Mouse (Mus musculus): ENCODE results near the gene Arrb2. TPM values are rescaled to one million over a fixed set of nuclear protein-coding genes. Genes with fewer than 3 reads are reported as not detected.

The Arrb2 gene
- polyA plus RNA-seq, 1 experiment from 2014 or later, result 7.4 TPM

DNA sequence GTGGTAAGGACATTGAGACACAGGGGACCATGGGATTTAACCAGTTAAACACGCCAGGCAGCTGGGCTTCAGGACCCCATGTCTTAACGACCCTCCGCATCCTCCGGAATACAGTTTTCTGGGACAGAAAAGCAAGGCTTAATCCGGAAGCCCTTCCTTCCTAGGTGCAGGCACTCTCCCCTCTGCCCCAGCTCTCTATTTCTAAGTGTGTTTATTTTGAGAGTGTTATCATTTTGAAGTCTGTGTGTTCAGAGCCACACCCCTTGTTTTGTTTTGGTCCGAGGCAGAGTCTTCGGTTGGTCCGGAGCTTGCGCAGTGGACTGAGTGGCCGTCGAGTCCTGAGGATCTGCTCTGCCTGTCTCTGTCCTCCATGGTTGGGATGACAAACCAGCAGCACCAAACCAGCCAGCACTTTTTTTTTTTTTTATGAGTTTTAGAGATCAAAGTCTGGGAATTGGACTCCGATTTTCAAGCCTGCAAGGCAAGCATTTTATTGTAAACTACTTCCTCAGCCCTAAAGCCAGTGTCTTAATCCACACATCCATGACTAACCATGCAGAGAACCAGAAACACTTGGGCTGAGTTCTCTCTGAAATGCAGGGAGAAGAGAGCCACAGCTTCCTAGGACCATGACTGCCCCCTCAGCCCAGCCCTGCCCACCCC is 42.6 kb downstream of the Arrb2 start:
- Histone ChIP-seq H3K4me3 (ENCODE audit: low read depth, low read length) (no peak overlapping the region), H3K27ac (ENCODE audit: low read depth, low read length) (peak overlapping the region; percentile 76), H3K27me3 (replicated peaks; ENCODE audit: control insufficient read depth, insufficient read depth, low read length) (no peaks in the 10 kb centered on the region), H3K4me2 (replicated peaks; ENCODE audit: low read depth) (peak overlapping the region; percentile 35; the same call in 1 of the 2 replicates), H3K9me3 (ENCODE audit: control insufficient read depth) (no peaks in the 10 kb centered on the region), H3K36me3 (ENCODE audit: control insufficient read depth, insufficient read depth) (no peaks in the 10 kb centered on the region), H3K9ac (ENCODE audit: low read depth, low read length) (no peak overlapping the region), H3K4me1 (replicated peaks; ENCODE audit: control insufficient read depth, insufficient read depth, low read length) (peaks cover 9% of the 10 kb centered on the region; the same call in 1 of the 2 replicates)
- ATAC-seq, result peak; percentile 81
- no peak for TF ChIP-seq CTCF (IDR thresholded peaks at IDR 0.05; ENCODE audit: low read depth)
- WGBS, result 30% methylated on average over 12 of the region's 12 CpGs

DNA sequence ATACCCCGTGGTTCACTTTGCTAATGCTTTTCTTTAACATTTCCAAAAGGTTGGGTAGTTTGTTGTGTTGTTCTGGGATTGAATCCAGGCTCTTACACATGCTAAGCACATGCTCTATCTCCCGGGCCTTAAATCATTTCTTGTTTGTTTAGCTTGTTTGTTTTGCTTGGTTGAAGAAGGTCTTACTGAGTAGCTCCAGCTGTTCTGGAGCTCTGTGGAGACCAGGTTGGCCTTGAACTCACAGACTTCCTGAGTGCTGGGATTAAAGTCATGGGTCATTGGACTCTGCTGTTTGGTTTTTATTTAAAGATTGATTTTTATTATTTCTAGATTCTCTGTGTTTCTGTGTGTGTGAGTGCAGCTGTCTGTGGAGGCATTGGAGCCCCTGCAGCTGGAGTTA is 53.1 kb downstream of the Arrb2 start:
- no peak for ATAC-seq
- TF ChIP-seq CTCF (IDR thresholded peaks at IDR 0.05; ENCODE audit: low read depth), result no peak
- Histone ChIP-seq H3K9ac (ENCODE audit: low read depth, low read length) (no peak overlapping the region), H3K27ac (ENCODE audit: low read depth, low read length) (no peak overlapping the region), H3K36me3 (ENCODE audit: control insufficient read depth, insufficient read depth) (no peaks in the 10 kb centered on the region), H3K4me2 (replicated peaks; ENCODE audit: low read depth) (no peak overlapping the region), H3K27me3 (replicated peaks; ENCODE audit: control insufficient read depth, insufficient read depth, low read length) (no peaks in the 10 kb centered on the region), H3K4me1 (replicated peaks; ENCODE audit: control insufficient read depth, insufficient read depth, low read length) (no peaks in the 10 kb centered on the region), H3K4me3 (ENCODE audit: low read depth, low read length) (no peak overlapping the region), H3K9me3 (ENCODE audit: control insufficient read depth) (no peaks in the 10 kb centered on the region)
- WGBS, result 42% methylated on average over 2 of the region's 2 CpGs

DNA sequence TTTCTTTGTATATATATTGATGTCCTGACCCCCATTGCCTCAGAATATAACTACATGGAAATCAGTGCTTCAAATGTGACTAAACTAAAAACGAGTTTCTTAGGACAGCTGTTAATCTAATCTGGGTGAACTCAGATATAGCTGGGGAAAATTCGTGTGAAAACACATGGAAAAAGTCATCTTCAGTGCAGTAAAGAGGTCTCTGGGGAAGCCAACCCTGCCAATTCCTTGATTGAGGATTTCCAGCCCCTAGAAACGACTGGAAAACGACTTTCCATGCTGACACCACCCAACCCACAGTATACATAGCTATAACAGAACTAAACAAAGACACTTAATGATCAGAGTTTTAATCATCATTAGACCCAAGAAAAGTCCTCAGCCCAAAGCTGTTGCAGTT is 55.4 kb downstream of the Arrb2 start:
- H3K4me3 ChIP-seq (ENCODE audit: low read depth, low read length), result no peak overlapping the region
- TF ChIP-seq CTCF (IDR thresholded peaks at IDR 0.05; ENCODE audit: low read depth), result no peak
- no peaks in the 10 kb centered on the region for H3K27me3 ChIP-seq (replicated peaks; ENCODE audit: control insufficient read depth, insufficient read depth, low read length)
- 41% methylated on average over 4 of the region's 4 CpGs for WGBS
- H3K4me1 ChIP-seq (replicated peaks; ENCODE audit: control insufficient read depth, insufficient read depth, low read length), result no peaks in the 10 kb centered on the region
- H3K27ac ChIP-seq (ENCODE audit: low read depth, low read length), result no peak overlapping the region
- H3K9ac ChIP-seq (ENCODE audit: low read depth, low read length), result no peak overlapping the region
- H3K9me3 ChIP-seq (ENCODE audit: control insufficient read depth), result 0 out of 2 replicates have a peak, but pooled peaks cover 2% of the 10 kb centered on the region
- H3K36me3 ChIP-seq (ENCODE audit: control insufficient read depth, insufficient read depth), result no peaks in the 10 kb centered on the region
- no peak overlapping the region for H3K4me2 ChIP-seq (replicated peaks; ENCODE audit: low read depth)
- no peak for ATAC-seq

DNA sequence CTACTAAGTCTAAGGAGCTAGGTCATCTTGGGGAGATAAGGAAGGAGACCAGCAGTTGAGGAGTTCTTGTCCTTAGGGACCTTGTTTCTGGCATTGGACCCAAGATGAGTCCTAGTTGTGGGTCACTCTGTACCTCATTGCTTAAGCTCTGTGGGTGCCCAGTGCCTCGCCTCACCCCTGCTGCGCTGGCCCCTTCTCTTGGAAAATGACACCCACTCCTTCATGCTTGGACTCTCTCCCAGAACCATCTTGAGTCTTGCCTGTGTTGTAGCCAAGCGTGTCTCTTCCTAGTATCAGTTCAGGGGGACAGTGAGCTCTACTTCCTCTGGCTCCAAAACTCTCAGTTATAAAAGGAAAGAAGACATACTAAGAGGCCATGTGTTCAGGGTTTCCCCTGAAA is 56.7 kb downstream of the Arrb2 start:
- no peak for TF ChIP-seq CTCF (IDR thresholded peaks at IDR 0.05; ENCODE audit: low read depth)
- 86% methylated on average over 3 of the region's 3 CpGs for WGBS
- Histone ChIP-seq H3K27me3 (replicated peaks; ENCODE audit: control insufficient read depth, insufficient read depth, low read length) (no peaks in the 10 kb centered on the region), H3K36me3 (ENCODE audit: control insufficient read depth, insufficient read depth) (no peaks in the 10 kb centered on the region), H3K4me3 (ENCODE audit: low read depth, low read length) (no peak overlapping the region), H3K4me2 (replicated peaks; ENCODE audit: low read depth) (no peak overlapping the region), H3K9ac (ENCODE audit: low read depth, low read length) (no peak overlapping the region), H3K9me3 (ENCODE audit: control insufficient read depth) (0 out of 2 replicates have a peak, but pooled peaks cover 2% of the 10 kb centered on the region), H3K4me1 (replicated peaks; ENCODE audit: control insufficient read depth, insufficient read depth, low read length) (no peaks in the 10 kb centered on the region), H3K27ac (ENCODE audit: low read depth, low read length) (no peak overlapping the region)
- no peak for ATAC-seq

DNA sequence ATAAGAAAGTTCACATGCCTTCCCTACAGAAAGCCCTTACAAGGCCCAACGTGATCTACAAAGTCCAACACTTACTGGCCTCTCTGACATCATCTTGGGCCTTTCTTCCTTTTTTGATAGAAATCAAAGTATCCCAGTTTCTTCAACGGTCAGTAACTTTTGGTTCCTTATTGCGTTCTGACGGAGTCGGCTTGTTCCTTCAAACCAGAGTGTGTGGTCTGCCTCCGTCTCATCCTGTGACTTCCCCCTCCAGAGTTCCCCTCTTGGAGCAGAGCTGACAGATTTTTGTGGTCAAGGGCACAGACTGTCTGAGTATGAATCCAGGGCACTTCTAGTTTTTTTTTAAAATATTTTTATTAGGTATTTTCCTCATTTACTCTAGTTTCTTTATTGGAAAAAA is 57.2 kb downstream of the Arrb2 start:
- Histone ChIP-seq H3K4me2 (replicated peaks; ENCODE audit: low read depth) (no peak overlapping the region), H3K9ac (ENCODE audit: low read depth, low read length) (no peak overlapping the region), H3K9me3 (ENCODE audit: control insufficient read depth) (0 out of 2 replicates have a peak, but pooled peaks cover 2% of the 10 kb centered on the region), H3K36me3 (ENCODE audit: control insufficient read depth, insufficient read depth) (no peaks in the 10 kb centered on the region), H3K27me3 (replicated peaks; ENCODE audit: control insufficient read depth, insufficient read depth, low read length) (no peaks in the 10 kb centered on the region), H3K27ac (ENCODE audit: low read depth, low read length) (no peak overlapping the region), H3K4me1 (replicated peaks; ENCODE audit: control insufficient read depth, insufficient read depth, low read length) (no peaks in the 10 kb centered on the region), H3K4me3 (ENCODE audit: low read depth, low read length) (no peak overlapping the region)
- TF ChIP-seq CTCF (IDR thresholded peaks at IDR 0.05; ENCODE audit: low read depth), result no peak
- no peak for ATAC-seq
- 79% methylated on average over 6 of the region's 6 CpGs for WGBS

Small RNA genes within 50 kb of the gene (microRNA-seq; reads per million reads assigned to microRNA genes)
- not detected for gene Mir7115

Other genes with a start within 250 kb of the Arrb2 start
- gene Slc16a11, start 219.9 kb upstream of the Arrb2 start, polyA plus RNA-seq (2015; fragmentation: Nextera tagmentation; extraction: Ambion mirVana), result 3.6 and 4.5 TPM in 2 replicates
- gene Slc16a13, start 211.6 kb upstream of the Arrb2 start, polyA plus RNA-seq (2015; fragmentation: Nextera tagmentation; extraction: Ambion mirVana), result 9.9 and 11.4 TPM in 2 replicates
- gene Bcl6b, start 202.8 kb upstream of the Arrb2 start, polyA plus RNA-seq (2015; fragmentation: Nextera tagmentation; extraction: Ambion mirVana), result 3.6 and 4.4 TPM in 2 replicates
- 70.3 and 72.7 TPM in 2 replicates for gene 0610010K14Rik, start 194.7 kb upstream of the Arrb2 start, polyA plus RNA-seq (2015; fragmentation: Nextera tagmentation; extraction: Ambion mirVana)
- 11.2 and 11.3 TPM in 2 replicates for gene Gm21988, start 192.8 kb upstream of the Arrb2 start, polyA plus RNA-seq (2015; fragmentation: Nextera tagmentation; extraction: Ambion mirVana)
- 628 and 645 TPM in 2 replicates for gene Rnasek, start 192.8 kb upstream of the Arrb2 start, polyA plus RNA-seq (2015; fragmentation: Nextera tagmentation; extraction: Ambion mirVana)
- 0.68 and 0.71 TPM in 2 replicates for gene Alox12, start 177.3 kb upstream of the Arrb2 start, polyA plus RNA-seq (2015; fragmentation: Nextera tagmentation; extraction: Ambion mirVana)
- 0.07 TPM in 1 of 2 replicates, not detected in the other for gene Alox12e, start 110.0 kb upstream of the Arrb2 start, polyA plus RNA-seq (2015; fragmentation: Nextera tagmentation; extraction: Ambion mirVana)
- gene Alox15, start 80.6 kb upstream of the Arrb2 start, polyA plus RNA-seq (2015; fragmentation: Nextera tagmentation; extraction: Ambion mirVana), result 0.12 and 0.33 TPM in 2 replicates
- 9.5 and 9.9 TPM in 2 replicates for gene Pelp1, start 22.6 kb upstream of the Arrb2 start, polyA plus RNA-seq (2015; fragmentation: Nextera tagmentation; extraction: Ambion mirVana)
- gene Med11, start 19.3 kb downstream of the Arrb2 start, polyA plus RNA-seq (2015; fragmentation: Nextera tagmentation; extraction: Ambion mirVana), result 30.1 and 30.7 TPM in 2 replicates
- gene Zmynd15, start 26.8 kb downstream of the Arrb2 start, polyA plus RNA-seq (2015; fragmentation: Nextera tagmentation; extraction: Ambion mirVana), result 1.4 and 1.5 TPM in 2 replicates
- gene Cxcl16, start 27.3 kb downstream of the Arrb2 start, polyA plus RNA-seq (2015; fragmentation: Nextera tagmentation; extraction: Ambion mirVana), result 33.8 and 39.3 TPM in 2 replicates
- gene Tm4sf5, start 72.6 kb downstream of the Arrb2 start, polyA plus RNA-seq (2015; fragmentation: Nextera tagmentation; extraction: Ambion mirVana), result 398 and 402 TPM in 2 replicates
- gene Vmo1, start 82.0 kb downstream of the Arrb2 start, polyA plus RNA-seq (2015; fragmentation: Nextera tagmentation; extraction: Ambion mirVana), result 0.25 and 0.31 TPM in 2 replicates
- gene Gltpd2, start 86.6 kb downstream of the Arrb2 start, polyA plus RNA-seq (2015; fragmentation: Nextera tagmentation; extraction: Ambion mirVana), result 0.30 and 0.82 TPM in 2 replicates
- 462 and 489 TPM in 2 replicates for gene Psmb6, start 92.7 kb downstream of the Arrb2 start, polyA plus RNA-seq (2015; fragmentation: Nextera tagmentation; extraction: Ambion mirVana)
- gene Gm40193, start 100.3 kb downstream of the Arrb2 start, polyA plus RNA-seq (2015; fragmentation: Nextera tagmentation; extraction: Ambion mirVana), result not detected in 2 replicates
- 5.9 and 6.3 TPM in 2 replicates for gene Pld2, start 107.4 kb downstream of the Arrb2 start, polyA plus RNA-seq (2015; fragmentation: Nextera tagmentation; extraction: Ambion mirVana)
- gene Mink1, start 130.2 kb downstream of the Arrb2 start, polyA plus RNA-seq (2015; fragmentation: Nextera tagmentation; extraction: Ambion mirVana), result 5.8 and 6.1 TPM in 2 replicates
- not detected in 2 replicates for gene 4930544D05Rik, start 183.2 kb downstream of the Arrb2 start, polyA plus RNA-seq (2015; fragmentation: Nextera tagmentation; extraction: Ambion mirVana)
- gene Chrne, start 186.6 kb downstream of the Arrb2 start, polyA plus RNA-seq (2015; fragmentation: Nextera tagmentation; extraction: Ambion mirVana), result 0.12 TPM in 1 of 2 replicates, not detected in the other
- 0.07 and 0.10 TPM in 2 replicates for gene Gp1ba, start 206.5 kb downstream of the Arrb2 start, polyA plus RNA-seq (2015; fragmentation: Nextera tagmentation; extraction: Ambion mirVana)
- 107 TPM in 2 replicates for gene Rnf167, start 214.6 kb downstream of the Arrb2 start, polyA plus RNA-seq (2015; fragmentation: Nextera tagmentation; extraction: Ambion mirVana)
- 192 and 210 TPM in 2 replicates for gene Slc25a11, start 214.8 kb downstream of the Arrb2 start, polyA plus RNA-seq (2015; fragmentation: Nextera tagmentation; extraction: Ambion mirVana)
- gene Pfn1, start 222.0 kb downstream of the Arrb2 start, polyA plus RNA-seq (2015; fragmentation: Nextera tagmentation; extraction: Ambion mirVana), result 1,830 and 1,961 TPM in 2 replicates
- gene Eno3, start 224.6 kb downstream of the Arrb2 start, polyA plus RNA-seq (2015; fragmentation: Nextera tagmentation; extraction: Ambion mirVana), result 4.9 and 5.9 TPM in 2 replicates
- 61.3 and 66.2 TPM in 2 replicates for gene Spag7, start 236.8 kb downstream of the Arrb2 start, polyA plus RNA-seq (2015; fragmentation: Nextera tagmentation; extraction: Ambion mirVana)

All from intestine, postnatal 0 days (tissue).